Mouse (Mus musculus): ENCODE data around the gene Cln6. TPM values are rescaled to one million over a fixed set of nuclear protein-coding genes. Genes with fewer than 3 reads are reported as not detected.
A peak's percentile ranks its signal among the peaks of the same experiment; 100 is the strongest.

The Cln6 gene
- total and polyA plus RNA-seq, 2 experiments from 2014 or later = 7.3 to 13.2 TPM

DNA sequence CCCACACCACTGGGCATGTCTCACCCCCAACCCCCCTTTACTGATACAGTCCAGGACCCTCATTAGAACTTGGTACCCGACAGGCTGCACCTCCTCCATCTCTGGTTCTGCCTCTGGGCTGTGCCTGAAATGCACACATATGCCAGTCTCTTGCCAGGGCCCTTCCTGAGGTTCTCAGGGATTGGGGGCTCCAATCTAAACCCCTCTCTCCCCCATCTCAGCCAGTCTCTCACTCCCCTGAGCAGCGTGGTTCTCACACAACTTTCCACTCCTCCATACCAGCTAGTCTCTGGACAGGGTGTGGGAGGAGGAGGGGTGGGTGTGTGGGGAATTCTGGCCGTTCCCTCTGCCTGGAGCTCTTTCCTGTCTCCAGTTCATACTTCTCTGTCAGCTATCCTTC is 974 bp upstream of the Cln6 start:
- H3K4me2 ChIP-seq (ENCODE audit: low read depth, low read length, poor library complexity, severe bottlenecking) = no peak overlapping the region
- no peaks in the 10 kb centered on the region for H3K36me3 ChIP-seq (ENCODE audit: insufficient read depth, low read length)
- H3K9ac ChIP-seq (replicated peaks; ENCODE audit: low read length, poor library complexity, severe bottlenecking) = no peak overlapping the region
- TF ChIP-seq CTCF (IDR thresholded peaks at IDR 0.05) = no peak
- no peaks in the 10 kb centered on the region for H3K9me3 ChIP-seq (ENCODE audit: low read length)
- ATAC-seq (ENCODE audit: low FRiP score) (no peak), DNase-seq (ENCODE audit: low spot score) (no peak)
- WGBS = 50% methylated on average over 3 of the region's 3 CpGs
- no peaks in the 10 kb centered on the region for H3K27me3 ChIP-seq (ENCODE audit: insufficient read depth, low read length)
- no peak overlapping the region for H3K4me3 ChIP-seq (ENCODE audit: low read depth, low read length)
- peaks cover 3% of the 10 kb centered on the region; the same call in 1 of the 2 replicates for H3K4me1 ChIP-seq (ENCODE audit: insufficient read depth, low read length)
- H3K27ac ChIP-seq (ENCODE audit: low read depth, low read length) = no peak overlapping the region

DNA sequence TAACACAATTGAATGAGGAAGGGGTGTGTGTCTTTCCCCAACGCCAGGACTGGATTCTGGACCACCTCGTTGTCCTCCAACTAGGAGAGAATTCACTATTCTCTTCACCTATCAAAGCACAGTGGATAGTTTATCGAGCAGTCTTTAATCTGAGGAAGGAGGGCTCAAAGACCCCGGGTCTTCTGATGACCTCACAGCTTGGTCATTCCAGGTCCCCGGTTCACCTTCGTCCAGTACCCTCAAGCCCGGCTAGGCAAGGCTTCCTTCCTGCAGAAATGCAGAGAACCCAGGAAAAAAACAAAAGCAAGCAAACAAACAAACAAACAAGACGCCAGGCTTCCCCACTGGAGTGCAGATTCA is 459 bp upstream of the Cln6 start:
- Histone ChIP-seq H3K4me2 (ENCODE audit: low read depth, low read length, poor library complexity, severe bottlenecking) (peak overlapping the region; percentile 86), H3K9ac (replicated peaks; ENCODE audit: low read length, poor library complexity, severe bottlenecking) (peak overlapping the region; percentile 87), H3K4me3 (ENCODE audit: low read depth, low read length) (peak overlapping the region; percentile 76), H3K4me1 (ENCODE audit: insufficient read depth, low read length) (peaks cover 3% of the 10 kb centered on the region; the same call in 1 of the 2 replicates), H3K27ac (ENCODE audit: low read depth, low read length) (no peak overlapping the region), H3K36me3 (ENCODE audit: insufficient read depth, low read length) (no peaks in the 10 kb centered on the region), H3K9me3 (ENCODE audit: low read length) (no peaks in the 10 kb centered on the region), H3K27me3 (ENCODE audit: insufficient read depth, low read length) (no peaks in the 10 kb centered on the region)
- TF ChIP-seq CTCF (IDR thresholded peaks at IDR 0.05) = no peak
- 17% methylated on average over 8 of the region's 8 CpGs for WGBS
- no peak for DNase-seq (ENCODE audit: low spot score)
- ATAC-seq (ENCODE audit: low FRiP score) = no peak

DNA sequence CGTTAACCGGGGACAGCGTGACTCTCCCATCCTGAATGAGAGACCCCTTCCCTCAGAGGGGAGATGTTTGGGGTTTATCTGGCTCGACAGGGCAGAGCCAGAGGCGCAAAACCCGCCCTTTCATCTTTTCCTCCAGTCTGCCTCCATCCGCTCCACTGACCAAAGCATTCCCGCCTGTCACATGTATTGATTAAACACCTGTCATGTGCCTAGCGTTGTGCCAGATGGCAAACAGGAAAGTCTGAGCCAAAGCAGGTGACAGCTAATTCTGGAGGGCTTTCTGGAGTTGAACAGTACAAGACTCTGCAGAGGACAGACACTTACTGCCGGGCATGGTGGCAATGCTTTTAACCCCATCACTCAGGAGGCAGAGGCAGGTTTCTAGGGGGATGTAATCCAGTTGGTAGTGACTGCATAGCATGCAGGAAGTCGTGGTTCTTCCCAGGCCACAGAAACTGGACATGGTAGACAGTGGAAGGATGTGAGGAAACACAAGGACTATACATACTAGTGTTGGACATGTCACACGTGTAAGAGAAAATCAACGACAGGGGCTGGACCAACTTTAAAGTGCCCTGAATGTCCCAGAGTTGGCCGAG is 686 bp downstream of the Cln6 start:
- Histone ChIP-seq H3K36me3 (ENCODE audit: insufficient read depth, low read length) (no peaks in the 10 kb centered on the region), H3K27me3 (ENCODE audit: insufficient read depth, low read length) (no peaks in the 10 kb centered on the region), H3K9ac (replicated peaks; ENCODE audit: low read length, poor library complexity, severe bottlenecking) (peak overlapping the region; percentile 87), H3K4me1 (ENCODE audit: insufficient read depth, low read length) (peaks cover 3% of the 10 kb centered on the region; the same call in 1 of the 2 replicates), H3K9me3 (ENCODE audit: low read length) (no peaks in the 10 kb centered on the region), H3K4me2 (ENCODE audit: low read depth, low read length, poor library complexity, severe bottlenecking) (peak overlapping the region; percentile 86), H3K4me3 (ENCODE audit: low read depth, low read length) (peak overlapping the region; percentile 76), H3K27ac (ENCODE audit: low read depth, low read length) (0 out of 2 replicates have a peak overlapping the region, but pooled peaks have one; percentile 69)
- no peak for TF ChIP-seq CTCF (IDR thresholded peaks at IDR 0.05)
- ATAC-seq (ENCODE audit: low FRiP score) (no peak), DNase-seq (ENCODE audit: low spot score) (peak; percentile 27)
- 16% methylated on average over 14 of the region's 14 CpGs for WGBS

DNA sequence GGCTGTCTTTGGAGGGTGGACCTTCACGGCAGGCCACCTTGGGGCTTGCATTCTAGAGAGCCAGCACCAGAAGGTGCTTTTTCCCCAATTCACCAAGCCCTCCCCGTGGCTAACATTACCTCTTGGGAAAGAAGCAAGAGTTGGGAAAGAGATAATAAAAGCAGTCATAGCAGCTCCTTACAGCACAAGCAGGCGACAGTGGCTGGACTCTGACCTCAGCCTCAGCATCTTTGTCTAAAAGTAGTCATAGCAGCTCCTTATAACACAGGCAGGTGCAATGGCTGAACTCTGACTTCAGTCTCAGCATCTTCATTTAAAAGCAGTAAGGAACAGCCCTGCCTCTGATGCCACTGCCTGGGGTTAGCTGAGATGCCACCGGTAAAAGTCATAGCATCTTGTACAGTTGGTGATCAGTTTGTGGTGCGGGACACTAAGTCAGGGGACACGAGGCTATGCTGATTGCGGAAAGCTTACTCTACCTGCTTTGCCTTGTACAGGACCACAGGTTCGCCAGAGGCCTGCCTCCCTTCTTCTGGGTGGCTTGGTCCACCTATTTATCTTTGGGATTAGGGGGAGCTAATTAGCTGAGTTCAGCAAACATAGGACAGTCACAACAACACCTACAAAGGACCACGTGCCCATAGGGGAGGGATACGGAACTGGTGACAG is 4.9 kb downstream of the Cln6 start:
- TF ChIP-seq CTCF (IDR thresholded peaks at IDR 0.05) = no peak
- Histone ChIP-seq H3K27ac (ENCODE audit: low read depth, low read length) (no peak overlapping the region), H3K4me2 (ENCODE audit: low read depth, low read length, poor library complexity, severe bottlenecking) (no peak overlapping the region), H3K9me3 (ENCODE audit: low read length) (no peaks in the 10 kb centered on the region), H3K4me1 (ENCODE audit: insufficient read depth, low read length) (peaks cover 3% of the 10 kb centered on the region; the same call in 1 of the 2 replicates), H3K4me3 (ENCODE audit: low read depth, low read length) (no peak overlapping the region), H3K36me3 (ENCODE audit: insufficient read depth, low read length) (no peaks in the 10 kb centered on the region), H3K27me3 (ENCODE audit: insufficient read depth, low read length) (no peaks in the 10 kb centered on the region), H3K9ac (replicated peaks; ENCODE audit: low read length, poor library complexity, severe bottlenecking) (no peak overlapping the region)
- ATAC-seq (ENCODE audit: low FRiP score) (no peak), DNase-seq (ENCODE audit: low spot score) (no peak)
- WGBS = 84% methylated on average over 10 of the region's 10 CpGs

DNA sequence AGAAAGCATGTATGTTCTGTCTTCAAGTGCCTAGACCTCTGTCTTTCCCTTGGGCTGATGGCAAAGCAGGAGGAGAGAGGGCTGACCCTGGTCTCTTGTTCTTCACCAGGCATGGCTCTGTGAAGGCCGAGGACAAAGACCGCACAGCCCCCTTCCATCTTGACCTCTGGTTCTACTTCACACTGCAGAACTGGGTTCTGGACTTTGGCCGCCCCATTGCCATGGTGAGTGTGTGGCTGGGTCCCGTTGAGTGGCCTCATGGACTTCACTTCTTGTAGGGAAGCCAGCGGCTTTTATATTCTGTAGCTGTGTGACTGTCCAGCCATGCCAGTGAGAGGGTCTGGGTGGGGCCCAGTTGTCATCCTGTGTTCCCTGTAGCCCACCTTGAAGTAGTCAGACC is 5.9 kb downstream of the Cln6 start:
- Histone ChIP-seq H3K9me3 (ENCODE audit: low read length) (no peaks in the 10 kb centered on the region), H3K27ac (ENCODE audit: low read depth, low read length) (no peak overlapping the region), H3K4me1 (ENCODE audit: insufficient read depth, low read length) (no peaks in the 10 kb centered on the region; the same call in 1 of the 2 replicates), H3K4me3 (ENCODE audit: low read depth, low read length) (no peak overlapping the region), H3K36me3 (ENCODE audit: insufficient read depth, low read length) (no peaks in the 10 kb centered on the region), H3K27me3 (ENCODE audit: insufficient read depth, low read length) (no peaks in the 10 kb centered on the region), H3K9ac (replicated peaks; ENCODE audit: low read length, poor library complexity, severe bottlenecking) (no peak overlapping the region), H3K4me2 (ENCODE audit: low read depth, low read length, poor library complexity, severe bottlenecking) (no peak overlapping the region)
- DNase-seq (ENCODE audit: low spot score) = no peak
- 95% methylated on average over 5 of the region's 5 CpGs for WGBS
- TF ChIP-seq CTCF (IDR thresholded peaks at IDR 0.05) = no peak
- no peak for ATAC-seq (ENCODE audit: low FRiP score)

DNA sequence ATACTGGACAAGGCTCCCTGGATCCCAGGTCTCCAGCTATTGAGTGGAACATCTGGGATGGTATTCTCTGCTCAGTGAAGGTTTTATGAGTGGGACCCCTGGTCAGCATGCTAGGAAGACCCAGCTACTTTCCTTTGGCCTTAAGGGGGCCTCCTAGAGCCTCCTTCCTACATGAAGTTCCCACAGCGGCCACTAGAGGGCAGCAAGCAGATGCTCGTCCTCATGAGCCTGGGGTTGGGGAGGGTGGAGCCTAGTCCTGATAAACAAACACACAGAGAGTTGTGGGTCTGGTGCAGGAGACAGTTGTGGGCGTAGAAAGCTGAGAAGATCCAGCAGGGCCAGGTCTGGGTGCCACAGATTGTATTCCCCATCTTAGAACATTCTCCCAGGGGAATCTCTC is 9.1 kb downstream of the Cln6 start:
- peak; percentile 99 for TF ChIP-seq CTCF (IDR thresholded peaks at IDR 0.05)
- 2% methylated on average over 3 of the region's 3 CpGs for WGBS
- H3K4me2 ChIP-seq (ENCODE audit: low read depth, low read length, poor library complexity, severe bottlenecking) = no peak overlapping the region
- no peak overlapping the region for H3K27ac ChIP-seq (ENCODE audit: low read depth, low read length)
- no peaks in the 10 kb centered on the region for H3K27me3 ChIP-seq (ENCODE audit: insufficient read depth, low read length)
- H3K9ac ChIP-seq (replicated peaks; ENCODE audit: low read length, poor library complexity, severe bottlenecking) = no peak overlapping the region
- H3K4me3 ChIP-seq (ENCODE audit: low read depth, low read length) = no peak overlapping the region
- peak; percentile 27; the same call in 1 of the 2 replicates for ATAC-seq (ENCODE audit: low FRiP score)
- no peaks in the 10 kb centered on the region for H3K4me1 ChIP-seq (ENCODE audit: insufficient read depth, low read length)
- DNase-seq (ENCODE audit: low spot score) = peak; percentile 89
- no peaks in the 10 kb centered on the region for H3K36me3 ChIP-seq (ENCODE audit: insufficient read depth, low read length)
- no peaks in the 10 kb centered on the region for H3K9me3 ChIP-seq (ENCODE audit: low read length)
